Mouse (Mus musculus) MEL (cell line): ENCODE measurements at regions not wholly inside any gene's neighbourhood (a gene's known extent, or its start where the extent isn't known, plus 50 kb on each side); places are given as distances from the start of the nearest gene placed in this dataset.

ENCODE experiments used
- DNase-seq: peaks from one replicate; pipeline ENCODE4 v3.0.0; 2011; ENCODE audit warnings: low read depth, low spot score
- H3K27ac ChIP-seq: 2 replicates; pipeline ENCODE4 v1.5.1; 2012; ENCODE audit warnings: low read depth, mild to moderate bottlenecking, control low read depth, low read length, moderate library complexity; ENCODE audit not compliant: control insufficient read depth
- H3K27me3 ChIP-seq, 2 experiments: fragments of 150-350 bp in 1 of 2; sonication (generic) in 1 of 2; 2 replicates each; pipeline ENCODE4 v1.6.1; 2012; ENCODE audit warnings: low read length in 2 of 2, mild to moderate bottlenecking in 2 of 2, improper control_type of control experiment in 1 of 2, moderate library complexity in 1 of 2; ENCODE audit not compliant: insufficient read depth in 2 of 2, control insufficient read depth in 1 of 2
- H3K36me3 ChIP-seq, 2 experiments: 2 replicates each; pipeline ENCODE4 v1.6.1; 2012 to 2014; ENCODE audit warnings: low read length in 2 of 2, improper control_type of control experiment in 1 of 2, inconsistent platforms in 1 of 2, mild to moderate bottlenecking in 1 of 2; ENCODE audit not compliant: insufficient read depth in 2 of 2, control insufficient read depth in 1 of 2
- H3K4me1 ChIP-seq, 2 experiments: fragments of 150-350 bp in 1 of 2; sonication (generic) in 1 of 2; 2 replicates each; pipeline ENCODE4 v1.6.1; 2012; ENCODE audit warnings: low read length in 2 of 2, improper control_type of control experiment in 1 of 2, mild to moderate bottlenecking in 1 of 2; ENCODE audit not compliant: insufficient read depth in 2 of 2, control insufficient read depth in 1 of 2
- H3K4me3 ChIP-seq, 2 experiments: fragments of 150-350 bp in 1 of 2; sonication (generic) in 1 of 2; 2 replicates each; pipeline ENCODE4 v1.5.1; 2012; ENCODE audit warnings: low read depth in 2 of 2, low read length in 2 of 2, mild to moderate bottlenecking in 2 of 2, moderate library complexity in 2 of 2, control low read depth in 1 of 2, improper control_type of control experiment in 1 of 2; ENCODE audit not compliant: control insufficient read depth in 1 of 2, insufficient read depth in 1 of 2
- H3K79me2 ChIP-seq: 2 replicates; pipeline ENCODE4 v1.6.1; 2012; ENCODE audit warnings: mild to moderate bottlenecking, low read length, moderate library complexity; ENCODE audit not compliant: control insufficient read depth, poor library complexity, insufficient read depth
- H3K9ac ChIP-seq: 2 replicates; pipeline ENCODE4 v1.6.1; 2012; ENCODE audit warnings: low read depth, mild to moderate bottlenecking, control low read depth, low read length, moderate library complexity; ENCODE audit not compliant: control insufficient read depth, poor library complexity, severe bottlenecking
- H3K9me3 ChIP-seq: fragments of 150-350 bp; sonication (generic); replicated peaks from 2 replicates; pipeline ENCODE4 v1.6.1; 2012; ENCODE audit warnings: mild to moderate bottlenecking, low read length, improper control_type of control experiment, moderate library complexity; ENCODE audit not compliant: insufficient read depth
- BHLHE40 ChIP-seq: IDR thresholded peaks from 2 replicates; pipeline ENCODE4 v1.6.1; 2012; ENCODE audit warnings: low read depth, mild to moderate bottlenecking, inconsistent platforms, low read length, improper control_type of control experiment, borderline replicate concordance
- CHD2 ChIP-seq: IDR thresholded peaks from 2 replicates; pipeline ENCODE4 v1.6.1; 2011; ENCODE audit warnings: low read length, improper control_type of control experiment
- ELF1 ChIP-seq: IDR thresholded peaks from 2 replicates; pipeline ENCODE4 v1.6.1; 2014; ENCODE audit warnings: low read depth, mild to moderate bottlenecking, inconsistent platforms, low read length, improper control_type of control experiment, moderate library complexity
- EP300 ChIP-seq, 2 experiments: IDR thresholded peaks; 2 replicates each; pipeline ENCODE4 v1.6.1; 2011; ENCODE audit warnings: improper control_type of control experiment in 2 of 2, low read length in 2 of 2, low read depth in 1 of 2, mild to moderate bottlenecking in 1 of 2
- ETS1 ChIP-seq: IDR thresholded peaks from 2 replicates; pipeline ENCODE4 v1.6.1; 2012; ENCODE audit warnings: low read depth, mild to moderate bottlenecking, inconsistent platforms, low read length, improper control_type of control experiment, moderate library complexity
- GABPA ChIP-seq: IDR thresholded peaks from 2 replicates; pipeline ENCODE4 v1.6.1; 2012; ENCODE audit warnings: low read depth, mild to moderate bottlenecking, inconsistent platforms, low read length, improper control_type of control experiment, moderate library complexity
- GATA1 ChIP-seq: IDR thresholded peaks from 2 replicates; pipeline ENCODE4 v1.6.1; 2011; ENCODE audit warnings: low read depth, low read length, improper control_type of control experiment
- HCFC1 ChIP-seq: IDR thresholded peaks from 2 replicates; pipeline ENCODE4 v1.6.1; 2012; ENCODE audit warnings: low read depth, mild to moderate bottlenecking, inconsistent platforms, low read length, improper control_type of control experiment, moderate library complexity
- KAT2A ChIP-seq: conservative IDR thresholded peaks from 2 replicates; pipeline ENCODE4 v1.6.1; 2012; ENCODE audit warnings: low read depth, low read length, improper control_type of control experiment, inconsistent platforms
- MAFK ChIP-seq: IDR thresholded peaks from 2 replicates; pipeline ENCODE4 v1.6.1; 2011; ENCODE audit warnings: low read depth, mild to moderate bottlenecking, low read length, improper control_type of control experiment, borderline replicate concordance
- MAX ChIP-seq: IDR thresholded peaks from 2 replicates; pipeline ENCODE4 v1.6.1; 2011; ENCODE audit warnings: low read length, improper control_type of control experiment
- MAZ ChIP-seq: IDR thresholded peaks from 2 replicates; pipeline ENCODE4 v1.6.1; 2012; ENCODE audit warnings: low read depth, mild to moderate bottlenecking, inconsistent platforms, low read length, improper control_type of control experiment
- MEF2A ChIP-seq: IDR thresholded peaks from 2 replicates; pipeline ENCODE4 v1.6.1; 2014; ENCODE audit warnings: low read depth, mild to moderate bottlenecking, inconsistent platforms, low read length, improper control_type of control experiment; ENCODE audit not compliant: poor library complexity, insufficient replicate concordance, severe bottlenecking; ENCODE audit errors: extremely low read depth
- MYB ChIP-seq: IDR thresholded peaks from 2 replicates; pipeline ENCODE4 v1.6.1; 2011; ENCODE audit warnings: mild to moderate bottlenecking, low read depth, low read length, improper control_type of control experiment
- NELFE ChIP-seq: IDR thresholded peaks from 2 replicates; pipeline ENCODE4 v1.6.1; 2011; ENCODE audit warnings: low read depth, low read length, improper control_type of control experiment
- POLR2AphosphoS2 ChIP-seq: IDR thresholded peaks from 2 replicates; pipeline ENCODE4 v1.6.1; 2011; ENCODE audit warnings: low read length, improper control_type of control experiment
- SIN3A ChIP-seq: IDR thresholded peaks from 2 replicates; pipeline ENCODE4 v1.6.1; 2012; ENCODE audit warnings: low read length, improper control_type of control experiment, inconsistent platforms
- SMC3 ChIP-seq: IDR thresholded peaks from 2 replicates; pipeline ENCODE4 v1.6.1; 2011; ENCODE audit warnings: low read depth, low read length, improper control_type of control experiment
- TBP ChIP-seq: IDR thresholded peaks from 2 replicates; pipeline ENCODE4 v1.8.0; 2011; ENCODE audit warnings: low read depth, low read length, improper control_type of control experiment
- USF1 ChIP-seq: IDR thresholded peaks from 2 replicates; pipeline ENCODE4 v1.6.1; 2014; ENCODE audit warnings: low read depth, mild to moderate bottlenecking, inconsistent platforms, low read length, improper control_type of control experiment, moderate library complexity
- USF2 ChIP-seq, 2 experiments: IDR thresholded peaks; 2 replicates each; pipeline ENCODE4 v1.6.1; 2011 to 2012; ENCODE audit warnings: improper control_type of control experiment in 2 of 2, low read length in 2 of 2, borderline replicate concordance in 1 of 2, inconsistent platforms in 1 of 2, low read depth in 1 of 2, mild to moderate bottlenecking in 1 of 2; ENCODE audit not compliant: insufficient read depth in 1 of 2
- ZC3H11A ChIP-seq: IDR thresholded peaks from 2 replicates; pipeline ENCODE4 v1.6.1; 2012; ENCODE audit warnings: low read depth, mild to moderate bottlenecking, inconsistent platforms, low read length, improper control_type of control experiment

- TF ChIP-seq MEF2A (no peak), MAX (no peak), ETS1 (no peak), GATA1 (no peak), TBP (no peak), GABPA (no peak), MYB (no peak), EP300 (IDR thresholded peaks at IDR 0.05; ENCODE audit: low read depth in 1 of 2, low read length in 2 of 2) (no peak), MAZ (no peak), SMC3 (no peak), KAT2A (no peak)
- no peak overlapping the region for H3K9ac ChIP-seq
- no peaks in the 10 kb centered on the region for H3K4me1 ChIP-seq
- no peak overlapping the region for H3K4me3 ChIP-seq
- no peaks in the 10 kb centered on the region for H3K36me3 ChIP-seq
- no peaks in the 10 kb centered on the region for H3K9me3 ChIP-seq
- no peak for DNase-seq
- no peaks in the 10 kb centered on the region for H3K27me3 ChIP-seq
- H3K79me2 ChIP-seq: no peaks in the 10 kb centered on the region
- H3K27ac ChIP-seq: no peak overlapping the region
Measured at GRCm38 (mm10) chr4:142485784-142486423, 246.7 kb upstream of the Kazn start.

- no peak for DNase-seq
- H3K36me3 ChIP-seq: no peaks in the 10 kb centered on the region
- no peaks in the 10 kb centered on the region for H3K9me3 ChIP-seq
- no peaks in the 10 kb centered on the region for H3K27me3 ChIP-seq
- H3K4me3 ChIP-seq: no peak overlapping the region
- no peaks in the 10 kb centered on the region for H3K79me2 ChIP-seq
- TF ChIP-seq MAFK (no peak), SIN3A (no peak), NELFE (no peak), MEF2A (no peak), HCFC1 (no peak), CHD2 (no peak), USF2 (IDR thresholded peaks at IDR 0.05; ENCODE audit: borderline replicate concordance in 1 of 2, insufficient read depth in 1 of 2, low read depth in 1 of 2, low read length in 2 of 2) (no peak), ZC3H11A (no peak), ELF1 (no peak), MAZ (no peak), POLR2AphosphoS2 (no peak), BHLHE40 (no peak), USF1 (no peak)
- no peak overlapping the region for H3K27ac ChIP-seq
- no peak overlapping the region for H3K9ac ChIP-seq
- no peaks in the 10 kb centered on the region for H3K4me1 ChIP-seq
Measured at GRCm38 (mm10) chr4:142475632-142476031, 236.4 kb upstream of the Kazn start.
